Mouse (Mus musculus): Measurements from ENCODE around the gene Trp53bp2. TPM values are rescaled to one million over a fixed set of nuclear protein-coding genes. Genes with fewer than 3 reads are reported as not detected.

Trp53bp2 gene
- polyA plus RNA-seq, 1 experiment from 2014 or later: 24.1 TPM

DNA sequence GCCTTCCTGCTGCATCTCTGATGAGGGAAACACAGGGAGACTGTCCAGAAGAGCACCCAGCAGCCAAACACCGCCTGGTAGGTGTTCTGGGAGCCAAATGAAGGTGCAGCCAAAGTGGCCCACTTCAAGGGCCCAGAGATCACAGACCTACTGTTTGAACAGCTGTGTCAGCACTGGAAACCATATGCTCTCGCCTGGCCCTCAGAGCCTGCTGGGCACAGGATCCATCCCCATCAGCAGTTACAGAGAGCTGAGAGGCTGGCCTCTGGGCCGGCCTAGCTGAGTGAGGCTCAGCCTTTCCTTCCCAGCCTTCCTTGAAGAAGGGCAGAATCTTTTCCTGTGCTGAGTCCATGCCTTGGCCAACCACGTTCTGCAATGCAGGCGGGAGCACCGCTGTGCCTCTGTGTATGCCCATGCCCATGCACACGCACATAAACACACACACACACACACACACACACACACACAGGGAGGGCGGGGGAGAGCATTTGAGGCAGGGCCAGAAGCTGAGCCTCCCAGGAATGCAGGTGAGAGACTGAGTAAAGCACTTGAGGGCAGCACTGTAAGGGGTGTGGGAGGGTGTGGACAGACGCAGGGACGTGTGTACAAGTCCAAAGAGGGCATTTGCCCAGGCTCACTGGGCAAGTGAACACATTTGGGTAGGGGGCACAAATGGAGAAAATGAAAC is 100.3 kb downstream of the Trp53bp2 start:
- WGBS: 83% methylated on average over 10 of the region's 10 CpGs
- no peak for ATAC-seq

GRCm38 (mm10) chr1:182511073-182511472 is 102.1 kb downstream of the Trp53bp2 start:
- Histone ChIP-seq H3K4me3 (no peak overlapping the region), H3K27me3 (no peaks in the 10 kb centered on the region), H3K27ac (no peak overlapping the region), H3K9ac (no peak overlapping the region), H3K4me2 (no peak overlapping the region), H3K4me1 (peaks cover 5% of the 10 kb centered on the region), H3K9me3 (replicated peaks) (no peaks in the 10 kb centered on the region), H3K36me3 (ENCODE audit: poor library complexity, severe bottlenecking) (peaks cover 48% of the 10 kb centered on the region)
- WGBS: 86% methylated on average over 2 of the region's 2 CpGs
- ATAC-seq: no peak

More for the DNA sequence above, 100.3 kb downstream of the Trp53bp2 start:
- Histone ChIP-seq H3K9ac (no peak overlapping the region), H3K27me3 (no peaks in the 10 kb centered on the region), H3K4me3 (no peak overlapping the region), H3K9me3 (replicated peaks) (no peaks in the 10 kb centered on the region), H3K27ac (no peak overlapping the region), H3K4me2 (no peak overlapping the region), H3K4me1 (peaks cover 5% of the 10 kb centered on the region), H3K36me3 (ENCODE audit: poor library complexity, severe bottlenecking) (peaks cover 63% of the 10 kb centered on the region)

GRCm38 (mm10) chr1:182511778-182512177 is 102.8 kb downstream of the Trp53bp2 start:
- Histone ChIP-seq H3K4me1 (peaks cover 12% of the 10 kb centered on the region), H3K4me2 (no peak overlapping the region), H3K36me3 (ENCODE audit: poor library complexity, severe bottlenecking) (peaks cover 44% of the 10 kb centered on the region), H3K9me3 (replicated peaks) (no peaks in the 10 kb centered on the region), H3K27me3 (no peaks in the 10 kb centered on the region), H3K27ac (no peak overlapping the region), H3K9ac (no peak overlapping the region), H3K4me3 (no peak overlapping the region)
- no peak for ATAC-seq
- 65% methylated on average over 8 of the region's 8 CpGs for WGBS

Other genes with a start within 250 kb of the Trp53bp2 start
- not detected in 2 replicates for gene Vmn1r1, start 244.7 kb upstream of the Trp53bp2 start, polyA plus RNA-seq (2015; fragmentation: Nextera tagmentation; extraction: Ambion mirVana)
- 48.7 and 49.3 TPM in 2 replicates for gene Degs1, start 126.4 kb upstream of the Trp53bp2 start, polyA plus RNA-seq (2015; fragmentation: Nextera tagmentation; extraction: Ambion mirVana)
- 29.3 TPM in 2 replicates for gene Fbxo28, start 67.5 kb upstream of the Trp53bp2 start, polyA plus RNA-seq (2015; fragmentation: Nextera tagmentation; extraction: Ambion mirVana)
- gene Capn2, start 108.4 kb downstream of the Trp53bp2 start, polyA plus RNA-seq (2015; fragmentation: Nextera tagmentation; extraction: Ambion mirVana): 63.8 and 65.1 TPM in 2 replicates
- 0.10 and 0.16 TPM in 2 replicates for gene Capn8, start 155.8 kb downstream of the Trp53bp2 start, polyA plus RNA-seq (2015; fragmentation: Nextera tagmentation; extraction: Ambion mirVana)

Data from forebrain, embryonic 13.5 days (tissue).